Mouse (Mus musculus): ENCODE results near the gene Ski.

DNA sequence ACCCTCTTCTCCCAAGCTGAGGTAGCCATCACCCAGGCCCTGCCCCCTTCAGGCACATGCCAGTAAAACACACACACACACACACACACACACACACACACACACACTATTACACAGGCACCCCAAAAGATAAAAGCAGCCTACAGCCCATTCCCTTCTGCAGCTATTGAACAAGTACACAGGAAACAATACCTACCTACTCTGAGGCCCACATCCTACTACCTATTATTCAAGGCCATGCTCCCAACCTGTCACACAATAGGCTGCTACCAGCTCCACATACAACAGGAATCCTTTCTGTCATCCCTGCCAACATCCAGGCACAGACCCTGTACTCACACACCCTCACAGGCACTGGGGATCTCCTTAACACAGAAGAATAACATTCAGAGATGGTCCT is 13.3 kb downstream of the Ski start:
- TF ChIP-seq EP300 (IDR thresholded peaks at IDR 0.05; ENCODE audit: low read depth) (no peak), CTCF (IDR thresholded peaks at IDR 0.05; ENCODE audit: low read depth) (no peak)

Measured in liver, embryonic 14.5 days (tissue).